Mouse (Mus musculus) heart, postnatal 0 days (tissue): ENCODE measurements around the gene Zeb2. TPM values are rescaled to one million over a fixed set of nuclear protein-coding genes. Genes with fewer than 3 reads are reported as not detected.

Experiments
- ATAC-seq: fragments of 200-750 bp; cut with Nextera tagmentation; 2 replicates; pipeline ENCODE4 v1.8.0; 2017; ENCODE audit warnings: low read depth, moderate number of reproducible peaks, moderate library complexity; ENCODE audit not compliant: insufficient read depth
- DNase-seq: peaks from one replicate; pipeline ENCODE4 v3.0.0-alpha.2; 2016; ENCODE audit warnings: low spot score
- H3K27ac ChIP-seq: fragments of 300-500 bp; sonication (generic); 2 replicates; pipeline ENCODE4 v1.5.1; 2014; ENCODE audit warnings: low read depth, mild to moderate bottlenecking
- H3K27me3 ChIP-seq: fragments of 300-500 bp; sonication (generic); 2 replicates; pipeline ENCODE4 v1.6.1; 2014; ENCODE audit warnings: low read length, mixed read lengths; ENCODE audit not compliant: control insufficient read depth, insufficient read depth
- H3K36me3 ChIP-seq: fragments of 300-500 bp; sonication (generic); replicated peaks from 2 replicates; pipeline ENCODE4 v1.6.1; 2014; ENCODE audit warnings: low read length, mixed read lengths; ENCODE audit not compliant: control insufficient read depth, insufficient read depth
- H3K4me1 ChIP-seq: fragments of 300-500 bp; sonication (generic); 2 replicates; pipeline ENCODE4 v1.6.1; 2014; ENCODE audit warnings: antibody characterized with exemption; ENCODE audit not compliant: control insufficient read depth, insufficient read depth
- H3K4me2 ChIP-seq: fragments of 300-500 bp; sonication (generic); 2 replicates; pipeline ENCODE4 v1.6.1; 2014; ENCODE audit warnings: low read depth, mild to moderate bottlenecking, low read length, moderate library complexity
- H3K4me3 ChIP-seq: fragments of 300-500 bp; sonication (generic); 2 replicates; pipeline ENCODE4 v1.5.1; 2014; ENCODE audit warnings: low read depth, low read length
- H3K9ac ChIP-seq: fragments of 300-500 bp; sonication (generic); replicated peaks from 2 replicates; pipeline ENCODE4 v1.6.1; 2014; ENCODE audit warnings: low read depth, low read length, mixed read lengths
- H3K9me3 ChIP-seq: fragments of 300-500 bp; sonication (generic); replicated peaks from 2 replicates; pipeline ENCODE4 v1.6.1; 2016; ENCODE audit warnings: low read length; ENCODE audit not compliant: control insufficient read depth
- CTCF ChIP-seq: IDR thresholded peaks from 2 replicates; pipeline ENCODE4 v1.5.1; 2016; ENCODE audit warnings: antibody characterized with exemption, control low read depth, low read depth
- EP300 ChIP-seq: IDR thresholded peaks from 2 replicates; pipeline ENCODE4 v1.6.1; 2016; ENCODE audit warnings: antibody characterized with exemption, low read depth
- WGBS: fragments of 180-500 bp; shearing (Covaris S2); extraction: QIAGEN DNeasy Blood & Tissue Kit; methylation state at CpG from one replicate; pipeline ENCODE4 v1.1.7; 2014; 5-methylcytosine and 5-hydroxymethylcytosine counted together
- polyA plus RNA-seq: library from polyadenylated mRNA; unstranded; fragments of >200 nt; fragmentation: Nextera tagmentation; extraction: Ambion mirVana; gene quantifications from 2 replicates; pipeline ENCODE4 v1.2.1, GENCODE M21; 2015
- total RNA-seq: library from RNA; depleted of rRNA; stranded (reverse); fragments of >200 nt; gene quantifications from 2 replicates; pipeline ENCODE4 v1.2.3, GENCODE M21; 2014; ENCODE audit warnings: low replicate concordance

Zeb2 gene
- total and polyA plus RNA-seq, 2 experiments from 2014 or later, result 13.4 to 41.2 TPM

DNA sequence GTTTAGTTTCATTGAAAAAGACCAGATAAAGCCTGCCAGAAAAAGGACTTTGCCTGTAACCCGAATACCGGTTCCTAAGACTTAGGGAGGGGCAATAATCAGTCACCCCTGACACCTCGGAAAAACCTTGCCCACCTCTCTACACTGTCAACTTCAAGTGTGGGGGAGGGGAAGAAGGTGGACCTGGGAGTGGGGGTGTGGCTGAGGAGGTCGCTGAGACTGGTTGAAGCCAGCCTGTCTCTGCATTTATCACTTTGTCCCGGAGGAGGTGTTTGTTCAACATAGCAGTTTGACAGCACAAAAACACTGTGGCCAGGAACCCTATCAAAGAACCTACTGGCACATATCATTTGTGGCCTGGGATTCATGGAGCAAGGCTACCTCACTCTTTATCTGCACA, 19.2 kb downstream of the Zeb2 start:
- peak overlapping the region; percentile 36 for H3K27ac ChIP-seq
- H3K27me3 ChIP-seq, result no peaks in the 10 kb centered on the region
- peaks cover 4% of the 10 kb centered on the region; the same call in 1 of the 2 replicates for H3K36me3 ChIP-seq
- H3K4me2 ChIP-seq, result peak overlapping the region; percentile 48
- no peak for TF ChIP-seq EP300
- no peak for TF ChIP-seq CTCF
- DNase-seq (no peak), ATAC-seq (peak; percentile 50)
- H3K9me3 ChIP-seq, result no peaks in the 10 kb centered on the region
- no peak overlapping the region; the same call in 1 of the 2 replicates for H3K9ac ChIP-seq
- 0 out of 2 replicates have a peak overlapping the region, but pooled peaks have one; percentile 2 for H3K4me3 ChIP-seq
- WGBS, result 11% methylated on average over 5 of the region's 5 CpGs
- peaks cover 57% of the 10 kb centered on the region for H3K4me1 ChIP-seq

DNA sequence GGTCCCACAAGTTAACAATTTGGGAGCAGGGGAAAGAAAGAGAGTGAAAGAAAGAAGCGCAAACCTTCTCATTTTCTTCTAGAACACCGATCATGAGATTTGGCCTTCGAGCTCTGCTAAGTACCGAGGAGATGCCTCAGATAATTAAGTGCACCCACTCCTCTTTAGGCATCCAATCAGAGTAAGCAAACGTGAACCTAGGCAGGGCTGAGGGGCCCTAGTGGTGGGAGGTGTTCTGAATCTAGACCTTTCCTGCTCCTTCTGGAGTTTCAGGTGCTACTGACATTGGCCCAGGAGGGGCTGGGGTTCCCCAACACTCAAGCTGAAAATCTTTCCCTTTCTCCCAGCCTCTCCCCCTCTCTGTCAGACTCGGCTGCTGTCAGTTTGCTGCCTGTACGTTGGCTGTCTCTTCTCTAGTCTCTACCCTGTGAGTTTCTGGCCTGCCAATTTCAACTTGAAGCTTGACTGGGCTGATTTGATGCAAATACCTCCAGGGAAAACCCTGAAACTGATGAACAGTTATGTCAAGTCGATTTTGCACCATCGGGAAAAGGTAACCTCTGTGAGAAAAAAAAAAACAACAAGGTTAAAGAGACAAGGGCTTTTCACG, 20.5 kb downstream of the Zeb2 start:
- peaks cover 57% of the 10 kb centered on the region for H3K4me1 ChIP-seq
- no peaks in the 10 kb centered on the region for H3K27me3 ChIP-seq
- no peak overlapping the region for H3K4me3 ChIP-seq
- peaks cover 4% of the 10 kb centered on the region; the same call in 1 of the 2 replicates for H3K36me3 ChIP-seq
- H3K4me2 ChIP-seq, result peak overlapping the region; percentile 48; the same call in 1 of the 2 replicates
- H3K9ac ChIP-seq, result no peak overlapping the region; the same call in 1 of the 2 replicates
- no peak for TF ChIP-seq EP300
- no peak for TF ChIP-seq CTCF
- 35% methylated on average over 10 of the region's 10 CpGs for WGBS
- ATAC-seq (no peak), DNase-seq (no peak)
- no peaks in the 10 kb centered on the region for H3K9me3 ChIP-seq
- 0 out of 2 replicates have a peak overlapping the region, but pooled peaks have one; percentile 53 for H3K27ac ChIP-seq

GRCm38 (mm10) chr2:45095825-45096224, 21.4 kb downstream of the Zeb2 start:
- 65% methylated on average over 9 of the region's 9 CpGs for WGBS
- Histone ChIP-seq H3K36me3 (peaks cover 4% of the 10 kb centered on the region; the same call in 1 of the 2 replicates), H3K4me1 (peaks cover 50% of the 10 kb centered on the region), H3K9ac (no peak overlapping the region), H3K4me3 (no peak overlapping the region), H3K4me2 (no peak overlapping the region), H3K27ac (no peak overlapping the region), H3K9me3 (no peaks in the 10 kb centered on the region), H3K27me3 (no peaks in the 10 kb centered on the region)
- ATAC-seq (no peak), DNase-seq (no peak)
- TF ChIP-seq EP300, result no peak
- TF ChIP-seq CTCF, result no peak

DNA sequence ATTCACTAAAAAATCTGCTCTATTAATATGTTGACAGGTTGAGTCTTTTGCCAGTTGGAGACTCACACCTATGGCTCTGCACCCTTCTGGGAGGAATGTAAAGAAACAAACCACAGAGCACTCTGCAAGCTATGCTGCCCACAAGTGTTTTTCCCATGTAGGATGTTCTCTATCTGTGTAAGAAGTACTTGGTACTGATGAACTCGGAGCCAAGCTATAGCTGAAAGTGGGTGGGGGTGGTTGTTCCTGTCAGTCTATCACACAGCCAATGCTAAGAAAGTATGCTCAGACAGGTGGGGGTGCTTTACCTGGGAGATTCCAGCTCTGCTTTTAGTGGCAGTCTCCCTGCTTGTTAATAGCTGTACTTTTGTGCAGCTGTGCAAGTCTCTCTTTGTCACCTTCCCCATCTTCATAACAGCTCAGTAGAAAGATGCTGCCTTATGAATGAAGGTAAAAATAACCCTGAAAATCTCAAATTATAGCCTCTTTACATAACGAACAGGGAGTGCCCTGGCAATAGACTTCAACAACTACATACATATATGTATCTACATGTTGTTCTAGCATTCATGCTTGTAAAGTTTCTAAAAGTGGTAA, 22.7 kb downstream of the Zeb2 start:
- DNase-seq (no peak), ATAC-seq (no peak)
- 46% methylated on average over 2 of the region's 2 CpGs for WGBS
- peaks cover 4% of the 10 kb centered on the region; the same call in 1 of the 2 replicates for H3K36me3 ChIP-seq
- no peak for TF ChIP-seq EP300
- TF ChIP-seq CTCF, result no peak
- no peak overlapping the region for H3K9ac ChIP-seq
- no peak overlapping the region for H3K27ac ChIP-seq
- no peaks in the 10 kb centered on the region for H3K27me3 ChIP-seq
- H3K4me3 ChIP-seq, result no peak overlapping the region
- H3K4me2 ChIP-seq, result no peak overlapping the region
- H3K4me1 ChIP-seq, result peaks cover 38% of the 10 kb centered on the region
- no peaks in the 10 kb centered on the region for H3K9me3 ChIP-seq

DNA sequence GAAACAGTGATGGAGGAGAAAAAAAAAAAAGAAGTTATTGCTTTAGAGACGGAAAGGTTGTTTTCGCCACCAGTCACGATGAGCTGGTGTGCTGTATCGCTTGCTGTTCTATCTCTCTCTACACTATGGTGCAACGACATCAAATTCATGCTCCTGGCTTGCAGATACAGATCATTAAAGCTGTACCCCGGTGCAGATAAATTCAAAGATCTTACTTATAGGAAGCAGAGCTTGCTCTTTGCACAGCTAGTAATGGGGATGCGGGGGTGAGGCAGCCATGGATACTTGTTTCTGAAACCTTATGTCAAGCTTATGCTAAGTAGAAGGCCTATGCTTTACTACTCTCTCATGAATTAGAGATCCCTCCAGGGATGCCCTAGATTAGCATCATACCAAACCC, 23.7 kb downstream of the Zeb2 start:
- Histone ChIP-seq H3K4me1 (peaks cover 41% of the 10 kb centered on the region), H3K4me2 (no peak overlapping the region), H3K9ac (no peak overlapping the region), H3K27ac (no peak overlapping the region), H3K27me3 (no peaks in the 10 kb centered on the region), H3K4me3 (no peak overlapping the region), H3K36me3 (peaks cover 4% of the 10 kb centered on the region; the same call in 1 of the 2 replicates), H3K9me3 (no peaks in the 10 kb centered on the region)
- WGBS, result 90% methylated on average over 7 of the region's 7 CpGs
- no peak for TF ChIP-seq CTCF
- no peak for TF ChIP-seq EP300
- ATAC-seq, result no peak
- DNase-seq, result no peak
